Mouse (Mus musculus) bone marrow, adult 2 months (tissue): ENCODE results near the gene Plod2.

Source experiments
- CTCF ChIP-seq: fragments of 200-500 bp; IDR thresholded peaks from 2 replicates; pipeline ENCODE4 v1.5.1; 2011; ENCODE audit warnings: low read length, control low read depth; ENCODE audit not compliant: control insufficient read depth, insufficient read depth
- POLR2A ChIP-seq: fragments of 200-500 bp; IDR thresholded peaks from 2 replicates; pipeline ENCODE4 v1.6.1; 2011; ENCODE audit warnings: low read depth, mild to moderate bottlenecking, control low read depth, low read length, borderline replicate concordance; ENCODE audit not compliant: control insufficient read depth

DNA sequence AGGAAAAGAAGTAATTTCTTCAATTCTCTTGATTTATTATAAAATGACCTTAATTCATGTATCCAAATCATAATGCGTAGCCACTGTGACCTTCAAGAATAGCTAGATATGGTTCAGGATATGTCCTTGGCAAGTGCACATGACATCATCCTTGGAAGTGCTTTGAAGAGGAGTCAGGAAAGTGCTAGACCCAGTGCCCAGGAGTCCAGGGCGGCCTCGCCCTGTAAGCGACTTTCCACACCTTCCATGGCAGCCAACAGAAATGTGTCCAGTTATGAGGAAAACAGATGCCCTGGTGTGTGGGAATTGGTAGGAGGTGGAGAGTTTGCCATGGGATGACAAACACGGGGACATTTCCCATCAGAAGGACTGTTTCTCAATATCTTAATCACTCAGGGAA lies 47.0 kb downstream of the Plod2 start:
- no peak for TF ChIP-seq CTCF
- no peak for TF ChIP-seq POLR2A
